Mouse (Mus musculus): ENCODE data around the gene Ddx42. TPM values are rescaled to one million over a fixed set of nuclear protein-coding genes. Genes with fewer than 3 reads are reported as not detected.

Gene Ddx42
- polyA plus RNA-seq, 1 experiment from 2014 or later: 43.0 TPM

DNA sequence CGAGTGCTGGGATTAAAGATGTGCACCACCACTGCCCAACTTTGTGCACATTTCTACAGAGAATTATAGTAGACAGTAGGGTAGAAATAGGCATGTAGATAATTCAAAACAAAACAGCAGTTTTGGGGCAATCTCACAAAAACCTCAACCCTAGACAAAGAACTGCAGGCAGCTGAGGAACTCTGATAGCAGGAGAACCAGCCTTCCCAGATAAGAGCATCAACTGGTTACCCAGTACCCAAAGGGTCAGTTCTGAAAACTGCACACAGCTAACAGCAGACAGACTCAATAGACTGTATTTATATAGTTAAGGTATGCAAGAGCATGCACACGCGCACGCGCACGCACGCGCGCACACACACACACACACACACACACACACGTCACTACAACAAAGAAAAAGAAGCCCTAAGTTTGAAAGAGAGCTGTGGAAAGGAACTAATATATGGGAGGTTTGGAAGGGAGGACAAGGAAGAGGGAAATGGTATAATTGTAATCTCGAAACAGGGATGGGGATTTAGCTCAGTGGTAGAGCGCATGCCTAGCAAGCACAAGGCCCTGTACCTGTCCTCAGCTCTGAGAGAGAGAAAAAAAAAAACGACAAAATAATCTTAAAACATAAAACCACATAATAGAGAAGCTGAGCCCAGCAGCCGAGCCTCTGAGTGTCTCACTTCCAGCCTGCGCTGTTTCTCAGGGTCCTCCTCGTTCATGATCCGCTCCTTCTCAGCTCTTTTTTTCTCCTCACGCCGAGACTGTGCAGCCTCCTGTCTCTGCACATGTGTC lies 15.2 kb upstream of the Ddx42 start:
- Histone ChIP-seq H3K27ac (replicated peaks in 1 of 2; ENCODE audit: control insufficient read depth in 1 of 2, insufficient read depth in 1 of 2, low read depth in 2 of 2, low read length in 2 of 2) (no peak overlapping the region), H3K4me1 (ENCODE audit: control insufficient read depth in 2 of 2, insufficient read depth in 2 of 2, low read length in 2 of 2) (no peaks in the 10 kb centered on the region), H3K9ac (ENCODE audit: low read length) (no peak overlapping the region), H3K9me3 (ENCODE audit: control insufficient read depth, low read length) (no peaks in the 10 kb centered on the region), H3K4me2 (ENCODE audit: low read length) (no peak overlapping the region), H3K4me3 (ENCODE audit: control insufficient read depth in 1 of 2, insufficient read depth in 1 of 2, low read depth in 1 of 2, low read length in 2 of 2) (no peak overlapping the region), H3K27me3 (ENCODE audit: control insufficient read depth, insufficient read depth, low read length) (no peaks in the 10 kb centered on the region), H3K36me3 (ENCODE audit: control insufficient read depth, insufficient read depth, low read length) (peaks cover 96% of the 10 kb centered on the region)
- WGBS: 87% methylated on average over 19 of the region's 19 CpGs
- ATAC-seq (ENCODE audit: insufficient number of reproducible peaks, insufficient read depth, low FRiP score, low read depth): no peak

DNA sequence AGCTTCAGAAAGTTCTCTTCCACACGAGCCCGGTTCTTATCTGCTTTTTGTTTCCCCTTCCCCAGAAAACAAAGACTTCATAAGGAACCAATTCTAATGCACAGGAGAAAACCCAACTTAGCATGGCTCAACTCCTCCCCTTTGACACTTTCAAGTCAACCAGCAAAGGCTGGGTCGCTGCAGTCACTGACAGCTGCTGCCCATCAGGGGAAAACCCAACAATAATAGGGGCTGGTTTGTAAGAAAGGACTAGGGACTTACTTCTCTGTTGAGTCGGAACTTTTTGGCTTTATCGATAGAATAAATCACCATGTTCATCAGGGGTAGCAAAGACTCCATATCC lies 14.6 kb upstream of the Ddx42 start, which contains the start of gene Strada:
Gene Strada (minus strand): TSS at position 46 of the 343 bp plus-strand sequence.
- Histone ChIP-seq H3K27ac (replicated peaks in 1 of 2; ENCODE audit: control insufficient read depth in 1 of 2, insufficient read depth in 1 of 2, low read depth in 2 of 2, low read length in 2 of 2) (no peak within 1 kb of the TSS), H3K4me3 (ENCODE audit: control insufficient read depth in 1 of 2, insufficient read depth in 1 of 2, low read depth in 1 of 2, low read length in 2 of 2) (no peak within 1 kb of the TSS), H3K9ac (ENCODE audit: low read length) (no peak within 1 kb of the TSS), H3K4me1 (ENCODE audit: control insufficient read depth in 2 of 2, insufficient read depth in 2 of 2, low read length in 2 of 2) (no peaks in the 10 kb centered on the region), H3K27me3 (ENCODE audit: control insufficient read depth, insufficient read depth, low read length) (no peaks in the 10 kb centered on the region), H3K9me3 (ENCODE audit: control insufficient read depth, low read length) (no peaks in the 10 kb centered on the region), H3K4me2 (ENCODE audit: low read length) (no peak within 1 kb of the TSS), H3K36me3 (ENCODE audit: control insufficient read depth, insufficient read depth, low read length) (peaks cover 96% of the 10 kb centered on the region)
- 63% methylated on average over 5 of the region's 5 CpGs for WGBS
- no peak for ATAC-seq (ENCODE audit: insufficient number of reproducible peaks, insufficient read depth, low FRiP score, low read depth)

DNA sequence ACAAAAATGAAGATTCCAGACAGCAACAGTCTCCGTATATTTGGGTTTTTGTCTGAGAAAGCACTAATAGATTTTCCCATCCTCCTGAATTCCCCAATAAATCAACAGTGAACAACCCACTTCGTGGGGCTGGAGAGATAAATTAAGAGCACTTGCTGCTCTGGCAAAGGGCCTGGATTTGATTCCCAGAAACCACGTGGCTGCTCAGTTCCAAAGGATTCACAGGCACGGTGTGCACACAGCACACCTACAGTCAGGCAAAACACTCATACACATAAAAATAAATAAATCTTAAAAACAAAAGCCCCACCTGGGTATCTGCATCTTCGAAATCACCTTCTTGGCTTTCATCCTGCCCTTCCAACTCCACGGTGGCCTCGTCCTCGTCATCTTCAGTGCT lies 4.0 kb upstream of the Ddx42 start:
- 80% methylated on average over 8 of the region's 8 CpGs for WGBS
- Histone ChIP-seq H3K27me3 (ENCODE audit: control insufficient read depth, insufficient read depth, low read length) (no peaks in the 10 kb centered on the region), H3K4me1 (ENCODE audit: control insufficient read depth in 2 of 2, insufficient read depth in 2 of 2, low read length in 2 of 2) (peaks cover 5 to 14% of the 10 kb centered on the region in 2 experiments), H3K27ac (replicated peaks in 1 of 2; ENCODE audit: control insufficient read depth in 1 of 2, insufficient read depth in 1 of 2, low read depth in 2 of 2, low read length in 2 of 2) (no peak overlapping the region), H3K9ac (ENCODE audit: low read length) (no peak overlapping the region), H3K36me3 (ENCODE audit: control insufficient read depth, insufficient read depth, low read length) (peaks cover 54% of the 10 kb centered on the region), H3K9me3 (ENCODE audit: control insufficient read depth, low read length) (no peaks in the 10 kb centered on the region), H3K4me3 (ENCODE audit: control insufficient read depth in 1 of 2, insufficient read depth in 1 of 2, low read depth in 1 of 2, low read length in 2 of 2) (no peak overlapping the region), H3K4me2 (ENCODE audit: low read length) (no peak overlapping the region)
- ATAC-seq (ENCODE audit: insufficient number of reproducible peaks, insufficient read depth, low FRiP score, low read depth): no peak

DNA sequence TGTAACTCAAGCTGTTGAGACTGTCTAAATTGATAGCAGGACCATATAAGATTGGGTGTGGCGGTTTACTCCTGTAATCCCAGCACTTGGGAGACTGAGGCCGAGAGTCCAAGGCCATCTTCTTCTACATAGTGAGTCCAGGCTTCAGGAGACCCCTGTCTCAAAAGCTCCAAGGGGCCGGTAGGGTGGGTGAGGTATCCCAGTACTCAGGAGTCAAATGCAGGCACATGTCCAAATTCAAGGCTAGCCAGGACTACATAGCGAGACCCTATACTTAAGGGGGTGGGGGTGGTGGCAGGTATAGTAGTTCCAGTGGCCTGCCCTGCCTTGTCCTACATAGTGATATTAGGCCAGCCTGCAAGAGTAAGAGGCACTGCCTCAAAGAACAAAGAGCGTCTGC lies 1.9 kb upstream of the Ddx42 start:
- peaks cover 33% of the 10 kb centered on the region for H3K36me3 ChIP-seq (ENCODE audit: control insufficient read depth, insufficient read depth, low read length)
- ATAC-seq (ENCODE audit: insufficient number of reproducible peaks, insufficient read depth, low FRiP score, low read depth): no peak
- no peak overlapping the region for H3K27ac ChIP-seq (replicated peaks in 1 of 2; ENCODE audit: control insufficient read depth in 1 of 2, insufficient read depth in 1 of 2, low read depth in 2 of 2, low read length in 2 of 2)
- peak overlapping the region; percentile 74 for H3K4me2 ChIP-seq (ENCODE audit: low read length)
- WGBS: 89% methylated on average over 5 of the region's 5 CpGs
- H3K27me3 ChIP-seq (ENCODE audit: control insufficient read depth, insufficient read depth, low read length): no peaks in the 10 kb centered on the region
- no peaks in the 10 kb centered on the region for H3K9me3 ChIP-seq (ENCODE audit: control insufficient read depth, low read length)
- H3K4me1 ChIP-seq (ENCODE audit: control insufficient read depth in 2 of 2, insufficient read depth in 2 of 2, low read length in 2 of 2): peaks cover 5 to 21% of the 10 kb centered on the region in 2 experiments
- peak overlapping the region; percentile 48; the same call in 1 of the 2 replicates for H3K9ac ChIP-seq (ENCODE audit: low read length)
- H3K4me3 ChIP-seq (ENCODE audit: control insufficient read depth in 1 of 2, insufficient read depth in 1 of 2, low read depth in 1 of 2, low read length in 2 of 2): peak overlapping the region in 1 of 2 experiments; percentile 97; a peak in 2 of 4 replicates

DNA sequence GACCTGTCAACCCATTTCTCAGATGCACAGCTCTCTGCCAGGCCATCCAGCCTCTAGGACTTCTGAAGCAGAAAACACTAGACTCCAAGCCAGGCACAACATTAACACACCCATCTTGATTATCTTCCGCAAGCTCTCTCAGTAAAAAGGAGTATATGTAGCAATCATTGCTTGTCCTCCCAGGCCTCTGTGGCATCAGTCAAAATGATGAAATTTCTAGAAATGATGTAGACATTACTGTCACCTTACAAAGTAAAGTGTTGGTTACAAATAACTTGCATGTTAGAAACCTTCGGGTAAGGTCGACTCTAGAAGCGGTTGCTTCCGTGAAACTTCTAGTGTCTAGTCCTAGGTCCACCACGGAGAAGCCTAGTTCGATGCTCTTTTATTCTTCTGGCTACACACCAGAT lies 1.3 kb upstream of the Ddx42 start:
- 17% methylated on average over 7 of the region's 7 CpGs for WGBS
- Histone ChIP-seq H3K9ac (ENCODE audit: low read length) (peak overlapping the region; percentile 99), H3K9me3 (ENCODE audit: control insufficient read depth, low read length) (no peaks in the 10 kb centered on the region), H3K4me2 (ENCODE audit: low read length) (peak overlapping the region; percentile 74), H3K4me3 (ENCODE audit: control insufficient read depth in 1 of 2, insufficient read depth in 1 of 2, low read depth in 1 of 2, low read length in 2 of 2) (peak overlapping the region; percentile 85 to 97), H3K36me3 (ENCODE audit: control insufficient read depth, insufficient read depth, low read length) (peaks cover 27% of the 10 kb centered on the region), H3K27me3 (ENCODE audit: control insufficient read depth, insufficient read depth, low read length) (no peaks in the 10 kb centered on the region), H3K27ac (replicated peaks in 1 of 2; ENCODE audit: control insufficient read depth in 1 of 2, insufficient read depth in 1 of 2, low read depth in 2 of 2, low read length in 2 of 2) (peak overlapping the region; percentile 90 to 96; a peak in 3 of 4 replicates), H3K4me1 (ENCODE audit: control insufficient read depth in 2 of 2, insufficient read depth in 2 of 2, low read length in 2 of 2) (peaks cover 5 to 21% of the 10 kb centered on the region in 2 experiments)
- no peak for ATAC-seq (ENCODE audit: insufficient number of reproducible peaks, insufficient read depth, low FRiP score, low read depth)

DNA sequence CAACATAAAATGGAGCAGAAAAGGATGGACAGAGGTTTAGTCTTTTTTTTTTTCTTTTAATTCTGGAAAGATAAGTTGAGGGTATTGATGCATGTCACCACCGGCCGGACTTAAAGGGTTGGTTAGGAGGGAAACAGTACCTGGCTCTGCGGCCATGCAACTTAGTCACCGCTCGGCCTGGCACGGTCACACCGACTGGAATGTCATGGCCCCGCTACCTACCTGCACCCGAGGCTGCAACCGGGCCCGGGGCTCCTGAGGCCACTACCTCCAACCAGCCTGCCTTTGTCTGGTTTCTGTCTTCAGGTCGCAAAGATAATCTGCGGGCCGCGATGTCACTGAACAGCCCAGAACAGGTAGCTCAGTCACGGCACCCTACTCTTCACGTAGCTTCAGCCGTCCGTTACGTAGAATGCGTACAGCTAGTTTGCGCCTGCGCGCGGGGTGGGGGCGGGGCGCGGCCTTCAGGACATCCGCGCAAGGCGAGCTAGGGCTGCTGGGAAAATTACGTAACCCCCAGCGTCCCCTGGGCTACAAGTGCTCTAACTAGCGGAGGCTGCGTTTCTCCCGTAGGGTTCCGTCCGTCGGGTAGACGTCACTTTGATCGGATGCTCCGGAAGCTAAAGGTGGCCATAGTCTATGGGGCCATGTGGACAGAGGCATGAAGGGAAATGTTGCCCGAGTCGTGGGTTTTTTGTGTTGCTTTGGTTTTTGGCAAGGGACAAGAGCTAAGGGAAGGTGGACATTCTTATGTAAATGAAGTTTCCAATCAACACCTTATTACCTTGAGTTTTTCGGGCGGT lies 598 bp upstream of the Ddx42 start, which contains the start of gene Ccdc47:
Gene Ccdc47 (minus strand): TSS at position 418 of the 803 bp plus-strand sequence.
- H3K27me3 ChIP-seq (ENCODE audit: control insufficient read depth, insufficient read depth, low read length): no peaks in the 10 kb centered on the region

DNA sequence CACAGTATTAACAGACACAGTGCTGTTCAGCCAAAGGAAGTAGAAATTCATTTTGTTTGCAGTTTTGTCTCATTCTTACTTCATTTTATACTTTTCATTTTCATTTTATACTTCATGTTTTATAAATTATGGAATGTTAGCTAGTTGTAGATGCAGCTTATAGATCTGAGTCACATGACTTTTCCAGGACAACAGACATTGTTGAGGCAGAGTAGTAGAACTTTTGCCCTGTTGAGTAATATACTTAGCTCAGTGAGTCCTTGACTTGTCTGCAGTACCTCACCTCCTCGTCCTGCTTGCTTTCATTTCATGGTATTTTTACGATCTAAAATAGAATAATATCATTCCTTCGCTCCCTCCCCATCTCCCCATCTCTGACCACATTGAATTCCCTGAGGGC lies 3.9 kb downstream of the Ddx42 start:
- Histone ChIP-seq H3K4me2 (ENCODE audit: low read length) (no peak overlapping the region), H3K9me3 (ENCODE audit: control insufficient read depth, low read length) (no peaks in the 10 kb centered on the region), H3K4me1 (ENCODE audit: control insufficient read depth in 2 of 2, insufficient read depth in 2 of 2, low read length in 2 of 2) (peaks cover 0 to 9% of the 10 kb centered on the region in 2 experiments; a peak in 1 of 4 replicates), H3K27ac (replicated peaks in 1 of 2; ENCODE audit: control insufficient read depth in 1 of 2, insufficient read depth in 1 of 2, low read depth in 2 of 2, low read length in 2 of 2) (no peak overlapping the region), H3K4me3 (ENCODE audit: control insufficient read depth in 1 of 2, insufficient read depth in 1 of 2, low read depth in 1 of 2, low read length in 2 of 2) (no peak overlapping the region), H3K36me3 (ENCODE audit: control insufficient read depth, insufficient read depth, low read length) (peaks cover 17% of the 10 kb centered on the region), H3K9ac (ENCODE audit: low read length) (no peak overlapping the region), H3K27me3 (ENCODE audit: control insufficient read depth, insufficient read depth, low read length) (no peaks in the 10 kb centered on the region)
- ATAC-seq (ENCODE audit: insufficient number of reproducible peaks, insufficient read depth, low FRiP score, low read depth): no peak
- WGBS: 89% methylated on average over 3 of the region's 3 CpGs

More for the DNA sequence above, 598 bp upstream of the Ddx42 start, which contains the start of gene Ccdc47:
- Histone ChIP-seq H3K9me3 (ENCODE audit: control insufficient read depth, low read length) (no peaks in the 10 kb centered on the region), H3K4me1 (ENCODE audit: control insufficient read depth in 2 of 2, insufficient read depth in 2 of 2, low read length in 2 of 2) (peaks cover 5 to 21% of the 10 kb centered on the region in 2 experiments), H3K4me3 (ENCODE audit: control insufficient read depth in 1 of 2, insufficient read depth in 1 of 2, low read depth in 1 of 2, low read length in 2 of 2) (peak within 1 kb of the TSS; percentile 97), H3K27ac (replicated peaks in 1 of 2; ENCODE audit: control insufficient read depth in 1 of 2, insufficient read depth in 1 of 2, low read depth in 2 of 2, low read length in 2 of 2) (peak within 1 kb of the TSS; percentile 91 to 96), H3K9ac (ENCODE audit: low read length) (peak within 1 kb of the TSS; percentile 99), H3K36me3 (ENCODE audit: control insufficient read depth, insufficient read depth, low read length) (peaks cover 20% of the 10 kb centered on the region), H3K4me2 (ENCODE audit: low read length) (peak within 1 kb of the TSS; percentile 74)
- peak; percentile 95 for ATAC-seq (ENCODE audit: insufficient number of reproducible peaks, insufficient read depth, low FRiP score, low read depth)
- WGBS: under 1% methylated on average over 46 of the region's 46 CpGs

All from heart, embryonic 14.5 days (tissue).